Mouse (Mus musculus) forebrain, embryonic 10.5 days (tissue): Measurements from ENCODE around the gene P2rx4. TPM values are rescaled to one million over a fixed set of nuclear protein-coding genes. Genes with fewer than 3 reads are reported as not detected.

Experiments used
- DNase-seq: peaks from one replicate; pipeline ENCODE4 v3.0.0-alpha.2; 2017; ENCODE audit warnings: low spot score; ENCODE audit errors: extremely low spot score
- H3K27ac ChIP-seq: fragments of 300-500 bp; sonication (generic); 2 replicates; pipeline ENCODE4 v1.5.1; 2016; ENCODE audit warnings: mild to moderate bottlenecking
- H3K27me3 ChIP-seq: fragments of 300-500 bp; sonication (generic); 2 replicates; pipeline ENCODE4 v1.6.1; 2016; ENCODE audit warnings: mild to moderate bottlenecking; ENCODE audit not compliant: poor library complexity, severe bottlenecking
- H3K36me3 ChIP-seq: fragments of 300-500 bp; sonication (generic); replicated peaks from 2 replicates; pipeline ENCODE4 v1.6.1; 2016; ENCODE audit warnings: mild to moderate bottlenecking, moderate library complexity
- H3K4me1 ChIP-seq: fragments of 300-500 bp; sonication (generic); 2 replicates; pipeline ENCODE4 v1.6.1; 2016
- H3K4me3 ChIP-seq: fragments of 300-500 bp; sonication (generic); 2 replicates; pipeline ENCODE4 v1.5.1; 2016; ENCODE audit warnings: mild to moderate bottlenecking, moderate library complexity
- H3K9me3 ChIP-seq: fragments of 300-500 bp; sonication (generic); 2 replicates; pipeline ENCODE4 v1.6.1; 2016; ENCODE audit warnings: mild to moderate bottlenecking, moderate library complexity
- WGBS: fragments of 180-500 bp; shearing (Covaris S2); methylation state at CpG from one replicate; pipeline ENCODE4 v1.1.7; 2016; 5-methylcytosine and 5-hydroxymethylcytosine counted together
- microRNA-seq: library from miRNA; unstranded; fragments of <30 nt; microRNA quantifications from one replicate; pipeline ENCODE4, GENCODE M21; 2017
- polyA plus RNA-seq: library from polyadenylated mRNA; unstranded; fragments of >200 nt; fragmentation: Nextera tagmentation; extraction: Ambion mirVana; gene quantifications from 2 replicates; pipeline ENCODE4 v1.2.1, GENCODE M21; 2016

P2rx4 gene
- polyA plus RNA-seq, 1 experiment from 2014 or later = 5.2 TPM

- no peak overlapping the region for H3K4me3 ChIP-seq
- 92% methylated on average over 9 of the region's 9 CpGs for WGBS
- peaks cover 55% of the 10 kb centered on the region for H3K36me3 ChIP-seq
- DNase-seq = no peak
- peaks cover 3% of the 10 kb centered on the region for H3K4me1 ChIP-seq
- no peak overlapping the region for H3K27ac ChIP-seq
- no peaks in the 10 kb centered on the region for H3K27me3 ChIP-seq
- H3K9me3 ChIP-seq = peaks cover 10% of the 10 kb centered on the region; the same call in 1 of the 2 replicates
These were observed 64.1 kb downstream of the P2rx4 start for GRCm38 (mm10) chr5:122771428-122771827.

- 89% methylated on average over 11 of the region's 11 CpGs for WGBS
- no peak for DNase-seq
- Histone ChIP-seq H3K36me3 (peaks cover 45% of the 10 kb centered on the region), H3K4me1 (peaks cover 16% of the 10 kb centered on the region), H3K27ac (no peak overlapping the region), H3K4me3 (no peak overlapping the region), H3K27me3 (peaks cover 7% of the 10 kb centered on the region), H3K9me3 (peaks cover 11% of the 10 kb centered on the region; the same call in 1 of the 2 replicates)
These were observed 66.4 kb downstream of the P2rx4 start for GRCm38 (mm10) chr5:122773756-122774155.

GRCm38 (mm10) chr5:122774743-122775611 lies 67.6 kb downstream of the P2rx4 start:
- DNase-seq = no peak
- Histone ChIP-seq H3K27me3 (peaks cover 8% of the 10 kb centered on the region), H3K4me1 (peaks cover 26% of the 10 kb centered on the region), H3K36me3 (peaks cover 32% of the 10 kb centered on the region), H3K9me3 (peaks cover 11% of the 10 kb centered on the region; the same call in 1 of the 2 replicates), H3K4me3 (no peak overlapping the region), H3K27ac (no peak overlapping the region)
- WGBS = 80% methylated on average over 28 of the region's 28 CpGs

GRCm38 (mm10) chr5:122775646-122776286 lies 68.4 kb downstream of the P2rx4 start:
- H3K9me3 ChIP-seq = peaks cover 11% of the 10 kb centered on the region; the same call in 1 of the 2 replicates
- no peak overlapping the region for H3K4me3 ChIP-seq
- H3K36me3 ChIP-seq = peaks cover 28% of the 10 kb centered on the region
- H3K27me3 ChIP-seq = peaks cover 14% of the 10 kb centered on the region
- peaks cover 26% of the 10 kb centered on the region for H3K4me1 ChIP-seq
- WGBS = 89% methylated on average over 14 of the region's 14 CpGs
- no peak for DNase-seq
- no peak overlapping the region for H3K27ac ChIP-seq

GRCm38 (mm10) chr5:122777322-122777721 lies 70.0 kb downstream of the P2rx4 start:
- H3K27ac ChIP-seq = no peak overlapping the region
- H3K27me3 ChIP-seq = peaks cover 14% of the 10 kb centered on the region
- no peak for DNase-seq
- no peak overlapping the region for H3K4me3 ChIP-seq
- peaks cover 26% of the 10 kb centered on the region for H3K4me1 ChIP-seq
- WGBS = 58% methylated on average over 2 of the region's 2 CpGs
- H3K36me3 ChIP-seq = peaks cover 27% of the 10 kb centered on the region
- H3K9me3 ChIP-seq = peaks cover 10% of the 10 kb centered on the region; the same call in 1 of the 2 replicates

- WGBS = 1% methylated on average over 51 of the region's 55 CpGs
- H3K27me3 ChIP-seq = peaks cover 14% of the 10 kb centered on the region
- peak overlapping the region; percentile 96 for H3K4me3 ChIP-seq
- H3K4me1 ChIP-seq = peaks cover 26% of the 10 kb centered on the region
- peaks cover 2% of the 10 kb centered on the region; the same call in 1 of the 2 replicates for H3K9me3 ChIP-seq
- H3K27ac ChIP-seq = peak overlapping the region; percentile 94
- H3K36me3 ChIP-seq = peaks cover 15% of the 10 kb centered on the region
- peak; percentile 37 for DNase-seq
These were observed 71.2 kb downstream of the P2rx4 start for GRCm38 (mm10) chr5:122778231-122779226.

Small RNA genes within 50 kb of the gene (microRNA-seq; reads per million reads assigned to microRNA genes)
- gene Mir8115 = not detected

Other genes starting within 250 kb of the P2rx4 start
- 34.8 and 37.6 TPM in 2 replicates for gene Atp2a2, start 205.3 kb upstream of the P2rx4 start, polyA plus RNA-seq
- gene Ift81, start 93.0 kb upstream of the P2rx4 start, polyA plus RNA-seq = 45.8 and 51.8 TPM in 2 replicates
- 0.31 and 0.60 TPM in 2 replicates for gene P2rx7, start 63.6 kb upstream of the P2rx4 start, polyA plus RNA-seq
- gene Camkk2, start 71.9 kb downstream of the P2rx4 start, polyA plus RNA-seq = 22.6 and 24.1 TPM in 2 replicates
- 510 and 525 TPM in 2 replicates for gene Anapc5, start 113.8 kb downstream of the P2rx4 start, polyA plus RNA-seq
- gene Rnf34, start 142.5 kb downstream of the P2rx4 start, polyA plus RNA-seq = 48.5 and 53.4 TPM in 2 replicates